ENCODE assay signal across 23 mouse cellular contexts in the genomic region with DNA sequence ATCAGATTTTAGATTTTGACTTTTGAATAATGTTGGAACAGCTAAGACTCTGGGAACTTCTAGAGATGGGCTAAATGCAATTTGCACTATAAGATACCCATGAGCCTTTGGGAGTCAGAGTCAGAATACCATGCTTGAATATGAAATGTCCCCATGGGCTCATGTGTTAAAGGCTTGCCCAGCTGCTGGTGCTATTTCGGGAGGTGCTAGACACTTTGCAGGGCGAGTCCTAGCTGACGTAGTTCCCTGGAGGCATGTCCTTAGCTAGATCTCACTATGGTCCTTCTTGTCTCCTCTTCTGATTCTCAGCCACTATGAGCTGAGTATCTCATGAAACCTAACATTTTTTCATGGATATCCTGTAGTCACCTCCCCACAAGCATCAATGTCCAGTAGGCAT. TPM values are rescaled to one million over a fixed set of nuclear protein-coding genes. Genes with fewer than 3 reads are reported as not detected.
"Had no signal": no experiment of that assay in that cellular context is flagged by ENCODE, and none has a peak within 500 bp of the region (broad histone marks: within the 10 kb centered on the region; RNA-seq: fewer than 3 reads in every experiment).

No protein-coding gene starts in this region.

- DNase-seq: kidney, postnatal 10 days; kidney, postnatal 36 days; layer of hippocampus, postnatal 36 days; left cerebral cortex, postnatal 4 days; liver, postnatal 0 days; lung, embryonic 14.5 days; retina, postnatal 1 day; right cerebral cortex, postnatal 25 days; thymus, adult 18-20 months; thymus, postnatal 36 days had no signal

- H3K27ac ChIP-seq: limb, embryonic 12.5 days; limb, embryonic 15.5 days; liver, embryonic 14.5 days; macrophage; midbrain, embryonic 12.5 days; midbrain, embryonic 15.5 days; neural tube, embryonic 13.5 days had no signal

- H3K4me3 ChIP-seq: limb, embryonic 12.5 days; limb, embryonic 15.5 days; midbrain, embryonic 12.5 days; midbrain, embryonic 15.5 days; neural tube, embryonic 13.5 days had no signal

RNA-seq across cellular contexts. Expression of a gene that starts 26.8 kb away (rescaled TPM):
- total RNA-seq: layer of hippocampus, adult 8-10 months; layer of hippocampus, postnatal 10 days; layer of hippocampus, postnatal 36 days; left cerebral cortex, adult 8-10 months; left cerebral cortex, postnatal 14 days; left cerebral cortex, postnatal 4 days; megakaryocyte, adult 5-6 weeks; neutrophil, adult 5-6 weeks had no signal
